Mouse (Mus musculus): ENCODE measurements at regions not wholly inside any gene's neighbourhood (a gene's known extent, or its start where the extent isn't known, plus 50 kb on each side); places are given as distances from the start of the nearest gene placed in this dataset.

- TF ChIP-seq CTCF (IDR thresholded peaks at IDR 0.05; ENCODE audit: borderline replicate concordance, insufficient read depth, low read depth, low read length) (no peak), POLR2A (IDR thresholded peaks at IDR 0.05; ENCODE audit: borderline replicate concordance, insufficient read depth, low read length) (no peak)
Measured at GRCm38 (mm10) chr13:90474507-90474906, 385.1 kb upstream of the Xrcc4 start.
